Mouse (Mus musculus): Measurements from ENCODE around the gene Grm4.

DNA sequence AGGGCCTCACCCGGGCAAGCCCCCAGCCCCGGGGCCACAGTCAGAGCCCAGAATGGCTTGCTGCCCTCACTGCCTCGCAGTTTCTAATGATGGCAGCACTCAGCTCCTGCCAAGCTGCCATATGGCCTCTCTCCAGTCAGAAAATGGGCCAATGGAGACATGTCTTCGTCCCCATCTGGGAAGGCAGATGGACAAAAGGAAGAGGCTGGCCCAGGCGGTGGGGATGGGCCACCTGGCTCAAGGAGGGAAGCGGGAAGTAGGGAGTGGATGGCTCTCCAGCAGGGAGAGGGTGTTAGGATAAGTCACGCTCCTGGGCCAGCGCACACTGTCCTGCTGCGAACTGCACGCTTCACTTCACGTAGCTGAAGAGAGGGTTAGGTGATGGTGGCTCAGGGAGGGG is 64.8 kb downstream of the Grm4 start:
- TF ChIP-seq CTCF (IDR thresholded peaks at IDR 0.05; ENCODE audit: control insufficient read depth, insufficient read depth, insufficient replicate concordance, low read depth, low read length) (no peak), POLR2A (IDR thresholded peaks at IDR 0.05; ENCODE audit: control insufficient read depth, low read depth, low read length) (no peak)
